Mouse (Mus musculus) myocyte (in vitro differentiated cells): ENCODE measurements around the gene Ddit4l.

Experiments
- CEBPB ChIP-seq: IDR thresholded peaks from 2 replicates; pipeline ENCODE4 v1.6.1; 2011; ENCODE audit warnings: mild to moderate bottlenecking, moderate library complexity; ENCODE audit not compliant: poor library complexity, insufficient read depth, severe bottlenecking
- E2F4 ChIP-seq: IDR thresholded peaks from one replicate; pipeline ENCODE4 v1.6.1; 2011; ENCODE audit warnings: mild to moderate bottlenecking, control low read depth, moderate library complexity; ENCODE audit not compliant: insufficient read depth
- MAX ChIP-seq: IDR thresholded peaks from one replicate; pipeline ENCODE4 v1.6.1; 2011; ENCODE audit warnings: low read depth, mild to moderate bottlenecking, control low read depth
- MYOD1 ChIP-seq, 3 experiments: IDR thresholded peaks; one replicate each; pipeline ENCODE4 v1.6.1; 2011; ENCODE audit warnings: control low read depth in 2 of 3, low read depth in 2 of 3, mild to moderate bottlenecking in 2 of 3, moderate library complexity in 1 of 3; ENCODE audit not compliant: insufficient read length in 2 of 3, control insufficient read depth in 1 of 3
- MYOG ChIP-seq, 3 experiments: IDR thresholded peaks; one replicate each; pipeline ENCODE4 v1.6.1; 2011; ENCODE audit warnings: control low read depth in 2 of 3, low read depth in 2 of 3, mild to moderate bottlenecking in 2 of 3; ENCODE audit not compliant: insufficient read length in 2 of 3, control insufficient read depth in 1 of 3, insufficient read depth in 1 of 3
- POLR2A ChIP-seq: IDR thresholded peaks from one replicate; pipeline ENCODE4 v1.6.1; 2011; ENCODE audit warnings: low read depth, mild to moderate bottlenecking, control low read depth, moderate library complexity; ENCODE audit not compliant: insufficient read length
- POLR2AphosphoS2 ChIP-seq: IDR thresholded peaks from one replicate; pipeline ENCODE4 v1.6.1; 2011; ENCODE audit warnings: low read depth, control low read depth; ENCODE audit not compliant: insufficient read length
- REST ChIP-seq: IDR thresholded peaks from one replicate; pipeline ENCODE4 v1.6.1; 2011; ENCODE audit warnings: mild to moderate bottlenecking, control low read depth, moderate library complexity; ENCODE audit not compliant: insufficient read depth, insufficient read length
- TCF12 ChIP-seq: IDR thresholded peaks from one replicate; pipeline ENCODE4 v1.6.1; 2011; ENCODE audit warnings: mild to moderate bottlenecking, control low read depth; ENCODE audit not compliant: poor library complexity, insufficient read depth, severe bottlenecking
- TCF3 ChIP-seq: IDR thresholded peaks from one replicate; pipeline ENCODE4 v1.6.1; 2011; ENCODE audit warnings: low read depth, control low read depth; ENCODE audit not compliant: insufficient read length
- USF1 ChIP-seq: IDR thresholded peaks from one replicate; pipeline ENCODE4 v1.6.1; 2011; ENCODE audit warnings: low read depth, mild to moderate bottlenecking, control low read depth, moderate library complexity

DNA sequence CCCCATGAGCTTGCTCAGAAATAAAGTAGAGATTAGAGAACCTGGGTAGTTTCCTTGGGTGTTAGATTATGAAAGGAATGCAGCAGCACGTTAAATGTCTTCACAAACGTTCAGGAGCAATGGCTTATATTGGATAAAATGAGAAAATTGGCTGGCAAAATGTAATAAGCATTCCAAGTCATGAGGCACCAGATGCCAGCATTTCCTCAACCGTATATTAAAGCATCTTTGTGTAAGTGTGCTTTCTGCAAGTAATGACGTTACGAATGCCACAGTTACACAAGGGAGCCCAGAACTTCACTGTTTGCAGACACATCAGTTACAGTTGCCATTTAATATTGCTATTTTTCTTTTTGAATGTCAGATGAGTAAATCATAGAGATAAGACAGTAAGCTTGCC lies 872 bp upstream of the Ddit4l start:
- TF ChIP-seq CEBPB = no peak
- TF ChIP-seq TCF12 = no peak
- no peak for TF ChIP-seq E2F4
- no peak for TF ChIP-seq MAX
- TF ChIP-seq POLR2A = no peak
- TF ChIP-seq USF1 = no peak
- no peak for TF ChIP-seq POLR2AphosphoS2
- no peak for TF ChIP-seq TCF3
- TF ChIP-seq MYOG (IDR thresholded peaks at IDR 0.05; ENCODE audit: control insufficient read depth in 1 of 3, insufficient read depth in 1 of 3, insufficient read length in 2 of 3, low read depth in 2 of 3) = no peak
- TF ChIP-seq MYOD1 (IDR thresholded peaks at IDR 0.05; ENCODE audit: control insufficient read depth in 1 of 3, insufficient read length in 2 of 3, low read depth in 2 of 3) = no peak
- no peak for TF ChIP-seq REST
